Mouse (Mus musculus) hematopoietic stem cell, adult 5-6 weeks (primary cell): ENCODE results near the gene Gm14410. TPM values are rescaled to one million over a fixed set of nuclear protein-coding genes. Genes with fewer than 3 reads are reported as not detected.
A peak's percentile ranks its signal among the peaks of the same experiment; 100 is the strongest.
"Not testable (repeated sequence)": the region's sequence is repeated elsewhere in the genome, so short reads cannot be mapped to it uniquely, and the experiment has no call there.

Source experiments
- ATAC-seq, 2 experiments: fragments of 125-278 bp in 1 of 2; replicated peaks in 1 of 2; 2 replicates each; pipeline ENCODE4 v1.8.0; 2016 to 2017; ENCODE audit warnings: inconsistent platforms in 2 of 2, mild to moderate bottlenecking in 2 of 2, moderate number of reproducible peaks in 2 of 2, low read depth in 1 of 2, moderate TSS enrichment in 1 of 2; ENCODE audit not compliant: low FRiP score in 2 of 2, poor library complexity in 2 of 2, severe bottlenecking in 2 of 2, insufficient read depth in 1 of 2, low TSS enrichment in 1 of 2
- total RNA-seq: library from RNA; stranded (forward); fragments of 172-1452, 232-1000 nt; gene quantifications from 2 replicates; pipeline ENCODE4 v1.2.3, GENCODE M21; 2017

Gm14410 gene
- total RNA-seq = 19.1 and 30.2 TPM in 2 replicates

- 0 out of 4 replicates have a peak, but pooled peaks of 1 of the 2 experiments have one; percentile 53 for ATAC-seq
These were observed at the start of gene Gm14410 for GRCm38 (mm10) chr2:177206341-177206740. Gene Gm14410 (minus strand): TSS chr2:177206421.

- not testable (repeated sequence) for ATAC-seq
These were observed 41.2 kb upstream of the Gm14410 start for GRCm38 (mm10) chr2:177247449-177247848.

GRCm38 (mm10) chr2:177230461-177230860 lies 24.2 kb upstream of the Gm14410 start:
- ATAC-seq = not testable (repeated sequence)

- ATAC-seq = not testable (repeated sequence)
These were observed 33.5 kb downstream of the Gm14410 start for GRCm38 (mm10) chr2:177172749-177173148.

Other genes starting within 250 kb of the Gm14410 start
- gene Gm14419, start 205.5 kb downstream of the Gm14410 start, total RNA-seq = 1.0 and 8.9 TPM in 2 replicates
- gene Gm14401, start 132.1 kb downstream of the Gm14410 start, total RNA-seq = 0.88 TPM in 1 of 2 replicates, not detected in the other
- 0.75 TPM in 1 of 2 replicates, not detected in the other for gene Gm14409, start 60.6 kb upstream of the Gm14410 start, total RNA-seq
- gene Gm14412, start 117.9 kb upstream of the Gm14410 start, total RNA-seq = not detected in 2 replicates
- 6.7 and 20.5 TPM in 2 replicates for gene Gm14418, start 191.9 kb upstream of the Gm14410 start, total RNA-seq